In the genomic region with DNA sequence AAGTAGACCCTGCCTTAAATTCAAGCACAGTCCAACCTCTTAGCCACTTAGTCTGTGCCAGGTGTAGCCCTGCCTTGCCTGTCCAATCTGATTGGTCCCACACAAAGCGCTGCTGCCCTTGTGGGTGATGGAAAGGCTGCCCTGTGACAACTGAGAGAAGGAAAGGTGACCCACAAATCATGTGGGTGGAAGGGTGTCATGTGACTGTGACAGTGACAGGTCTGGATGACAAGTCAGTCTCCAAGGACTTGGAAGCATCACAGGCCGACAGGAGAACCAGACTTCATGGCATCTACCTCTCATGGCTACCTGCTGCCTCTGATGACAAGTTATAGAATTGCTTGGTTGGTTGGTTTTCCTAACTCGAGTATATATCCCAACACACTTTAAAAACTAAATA, we compare ENCODE assay signal across 16 mouse cellular contexts.
"Had no signal": no experiment of that assay in that cellular context is flagged by ENCODE, and none has a peak within 500 bp of the region (broad histone marks: within the 10 kb centered on the region; RNA-seq: fewer than 3 reads in every experiment).

No protein-coding gene starts in this region.

- H3K9me3 ChIP-seq: neural tube, embryonic 13.5 days; neural tube, embryonic 15.5 days; stomach, embryonic 15.5 days had no signal

- H3K27me3 ChIP-seq: neural tube, embryonic 13.5 days; neural tube, embryonic 15.5 days; stomach, embryonic 15.5 days had no signal

- H3K4me3 ChIP-seq: neural tube, embryonic 13.5 days; neural tube, embryonic 15.5 days; stomach, embryonic 15.5 days had no signal

- DNase-seq: retina, postnatal 1 day; right cerebral cortex, adult 18-20 months; right cerebral cortex, postnatal 14 days; right cerebral cortex, postnatal 25 days; right cerebral cortex, postnatal 4 days; spleen, adult 18-20 months; thymus, adult 18-20 months; thymus, adult 2 months; thymus, postnatal 14 days; thymus, postnatal 25 days; thymus, postnatal 36 days; thymus, postnatal 4 days had no signal

- H3K4me1 ChIP-seq: neural tube, embryonic 15.5 days; stomach, embryonic 15.5 days had no signal

- H3K36me3 ChIP-seq: neural tube, embryonic 15.5 days; stomach, embryonic 15.5 days had no signal

- H3K27ac ChIP-seq: neural tube, embryonic 13.5 days; neural tube, embryonic 15.5 days; stomach, embryonic 15.5 days; stomach, postnatal 0 days had no signal
